Mouse (Mus musculus) CH12.LX (cell line): ENCODE results near the gene Tpk1. TPM values are rescaled to one million over a fixed set of nuclear protein-coding genes. Genes with fewer than 3 reads are reported as not detected.

Source experiments
- DNase-seq: peaks from one replicate; pipeline ENCODE4 v3.0.0-alpha.2; 2013; ENCODE audit errors: extremely low read depth
- H3K27ac ChIP-seq: 2 replicates; pipeline ENCODE4 v1.5.1; 2012; ENCODE audit warnings: low read depth, mild to moderate bottlenecking, control low read depth, moderate library complexity; ENCODE audit not compliant: insufficient read depth
- H3K27me3 ChIP-seq: replicated peaks from 2 replicates; pipeline ENCODE3; 2012; ENCODE audit warnings: inconsistent platforms
- H3K36me3 ChIP-seq, 2 experiments: replicated peaks in 1 of 2; 2 replicates each; pipeline versions ENCODE3 to v1.6.1; 2012; ENCODE audit warnings: inconsistent platforms in 1 of 2, low read length in 1 of 2, mild to moderate bottlenecking in 1 of 2, mixed read lengths in 1 of 2, moderate library complexity in 1 of 2; ENCODE audit not compliant: control insufficient read depth in 1 of 2, insufficient read depth in 1 of 2
- H3K4me1 ChIP-seq, 2 experiments: 2 replicates each; pipeline ENCODE4 v1.6.1; 2012; ENCODE audit warnings: inconsistent platforms in 1 of 2, moderate library complexity in 1 of 2; ENCODE audit not compliant: insufficient read depth in 2 of 2, control insufficient read depth in 1 of 2
- H3K4me2 ChIP-seq: 2 replicates; pipeline ENCODE4 v1.6.1; 2012; ENCODE audit warnings: low read depth, mild to moderate bottlenecking, control low read depth; ENCODE audit not compliant: poor library complexity, insufficient read depth, severe bottlenecking
- H3K4me3 ChIP-seq, 3 experiments: fragments of 150-350 bp in 1 of 3; sonication (generic) in 1 of 3; replicated peaks in 1 of 3; 2 replicates each; pipeline versions ENCODE3 to v1.5.1; 2011 to 2012; ENCODE audit warnings: low read depth in 2 of 3, low read length in 2 of 3, mild to moderate bottlenecking in 2 of 3, moderate library complexity in 2 of 3, control low read depth in 1 of 3, improper control_type of control experiment in 1 of 3, inconsistent platforms in 1 of 3, mixed read lengths in 1 of 3; ENCODE audit not compliant: poor library complexity in 1 of 3
- H3K79me2 ChIP-seq: replicated peaks from 2 replicates; pipeline ENCODE4 v1.6.1; 2012; ENCODE audit warnings: mild to moderate bottlenecking, moderate library complexity; ENCODE audit not compliant: control insufficient read depth, poor library complexity, insufficient read depth, severe bottlenecking; ENCODE audit errors: extremely low read depth
- H3K9ac ChIP-seq: 2 replicates; pipeline ENCODE4 v1.6.1; 2012; ENCODE audit warnings: low read depth, mild to moderate bottlenecking, control low read depth, moderate library complexity; ENCODE audit not compliant: insufficient read depth
- H3K9me3 ChIP-seq: replicated peaks from 2 replicates; pipeline ENCODE3; 2012; ENCODE audit warnings: low read length, inconsistent platforms, mixed read lengths
- CHD1 ChIP-seq: IDR thresholded peaks from 2 replicates; pipeline ENCODE4 v1.6.1; 2012; ENCODE audit warnings: low read depth, low read length, improper control_type of control experiment, inconsistent platforms
- ELF1 ChIP-seq: IDR thresholded peaks from 2 replicates; pipeline ENCODE4 v1.6.1; 2014; ENCODE audit warnings: low read depth, mild to moderate bottlenecking, inconsistent platforms, low read length, improper control_type of control experiment
- GABPA ChIP-seq: IDR thresholded peaks from 2 replicates; pipeline ENCODE4 v1.6.1; 2012; ENCODE audit warnings: low read depth, low read length, improper control_type of control experiment, inconsistent platforms; ENCODE audit not compliant: insufficient replicate concordance
- IRF4 ChIP-seq: IDR thresholded peaks from 2 replicates; pipeline ENCODE4 v1.6.1; 2014; ENCODE audit warnings: low read depth, mild to moderate bottlenecking, inconsistent platforms, low read length, improper control_type of control experiment
- JUN ChIP-seq: IDR thresholded peaks from 2 replicates; pipeline ENCODE4 v1.6.1; 2011; ENCODE audit warnings: low read depth, mild to moderate bottlenecking, low read length, improper control_type of control experiment, moderate library complexity; ENCODE audit not compliant: insufficient read depth
- JUND ChIP-seq: conservative IDR thresholded peaks from 2 replicates; pipeline ENCODE4 v1.6.1; 2011; ENCODE audit warnings: low read depth, low read length, improper control_type of control experiment
- MAFK ChIP-seq: IDR thresholded peaks from 2 replicates; pipeline ENCODE4 v1.6.1; 2011; ENCODE audit warnings: low read length, improper control_type of control experiment; ENCODE audit not compliant: insufficient replicate concordance
- MAX ChIP-seq: IDR thresholded peaks from 2 replicates; pipeline ENCODE4 v1.6.1; 2011; ENCODE audit warnings: low read length, improper control_type of control experiment
- MEF2A ChIP-seq: IDR thresholded peaks from 2 replicates; pipeline ENCODE4 v1.6.1; 2014; ENCODE audit warnings: low read depth, mild to moderate bottlenecking, inconsistent platforms, low read length, improper control_type of control experiment, borderline replicate concordance
- NELFE ChIP-seq: IDR thresholded peaks from 2 replicates; pipeline ENCODE4 v1.6.1; 2011; ENCODE audit warnings: low read depth, low read length, improper control_type of control experiment
- NRF1 ChIP-seq: IDR thresholded peaks from 2 replicates; pipeline ENCODE4 v1.6.1; 2014; ENCODE audit warnings: low read depth, mild to moderate bottlenecking, inconsistent platforms, low read length, improper control_type of control experiment, moderate library complexity
- RAD21 ChIP-seq: IDR thresholded peaks from 2 replicates; pipeline ENCODE4 v1.6.1; 2011; ENCODE audit warnings: low read depth, mild to moderate bottlenecking, low read length, improper control_type of control experiment, moderate library complexity
- RCOR1 ChIP-seq: conservative IDR thresholded peaks from 2 replicates; pipeline ENCODE4 v1.6.1; 2012; ENCODE audit warnings: low read depth, mild to moderate bottlenecking, inconsistent platforms, low read length, improper control_type of control experiment
- SIN3A ChIP-seq: IDR thresholded peaks from 2 replicates; pipeline ENCODE4 v1.6.1; 2012; ENCODE audit warnings: low read length, improper control_type of control experiment, inconsistent platforms
- TBP ChIP-seq: conservative IDR thresholded peaks from 2 replicates; pipeline ENCODE4 v1.6.1; 2011; ENCODE audit warnings: low read depth, low read length, improper control_type of control experiment
- TCF12 ChIP-seq: IDR thresholded peaks from 2 replicates; pipeline ENCODE4 v1.6.1; 2014; ENCODE audit warnings: low read depth, mild to moderate bottlenecking, inconsistent platforms, low read length, improper control_type of control experiment
- USF1 ChIP-seq: IDR thresholded peaks from 2 replicates; pipeline ENCODE4 v1.6.1; 2014; ENCODE audit warnings: low read depth, mild to moderate bottlenecking, inconsistent platforms, low read length, improper control_type of control experiment
- ZKSCAN1 ChIP-seq: IDR thresholded peaks from 2 replicates; pipeline ENCODE4 v1.6.1; 2012; ENCODE audit warnings: low read depth, inconsistent platforms, low read length, improper control_type of control experiment, borderline replicate concordance
- ZMIZ1 ChIP-seq: IDR thresholded peaks from 2 replicates; pipeline ENCODE4 v1.6.1; 2012; ENCODE audit warnings: low read depth, mild to moderate bottlenecking, inconsistent platforms, low read length, improper control_type of control experiment
- dilution Hi-C: fragments of 300-500 bp; cut with MboI; formaldehyde crosslinking; loops from 2 replicates; pipeline ENCODE4 v1.14.3; 2020; ENCODE audit warnings: low sequenced_read_pairs; ENCODE audit not compliant: extremely low pct_unique_long_range_greater_than_20kb, extremely low pct_ligation_motif_present
- in situ Hi-C: fragments of 300-500 bp; cut with MboI; formaldehyde crosslinking; loops from 3 replicates; pipeline ENCODE4 v1.14.3; 2019; ENCODE audit warnings: low sequenced_read_pairs, low pct_ligation_motif_present, low pct_unique_long_range_greater_than_20kb, mixed read lengths
- polyA plus RNA-seq: library from polyadenylated mRNA; unstranded; fragments of >175 nt; gene quantifications from 2 replicates; pipeline ENCODE4 v1.2.1, GENCODE M21; 2012; ENCODE audit warnings: low read depth; ENCODE audit not compliant: insufficient read length
- total RNA-seq, 2 experiments: library from RNA; depleted of rRNA; stranded (reverse); fragments of 300-350 nt in 1 of 2; fragments of >200 nt in 1 of 2; gene quantifications; 2 replicates each; pipeline ENCODE4 v1.2.3; 2012 to 2014

The Tpk1 gene
- total and polyA plus RNA-seq, 3 experiments = 3.9 to 6.3 (median 4.8) TPM

GRCm38 (mm10) chr6:43590841-43591541, 75.1 kb downstream of the Tpk1 start:
- Histone ChIP-seq H3K4me1 (no peaks in the 10 kb centered on the region), H3K36me3 (no peaks in the 10 kb centered on the region), H3K9me3 (no peaks in the 10 kb centered on the region), H3K4me3 (no peak overlapping the region), H3K4me2 (no peak overlapping the region), H3K9ac (no peak overlapping the region), H3K27ac (no peak overlapping the region), H3K79me2 (no peaks in the 10 kb centered on the region), H3K27me3 (no peaks in the 10 kb centered on the region)
- in situ Hi-C loops (no loop called here), dilution Hi-C loops (no loop called here)
- no peak for DNase-seq
- TF ChIP-seq ZKSCAN1 (no peak), MAX (no peak), JUN (no peak), MAFK (no peak), NRF1 (no peak), USF1 (no peak), MEF2A (no peak), GABPA (no peak), RAD21 (no peak), CHD1 (no peak), TCF12 (no peak), TBP (no peak), SIN3A (no peak), JUND (no peak), NELFE (no peak), IRF4 (no peak), RCOR1 (no peak), ELF1 (no peak)

GRCm38 (mm10) chr6:43585274-43585673, 80.8 kb downstream of the Tpk1 start:
- in situ Hi-C loops (no loop called here), dilution Hi-C loops (no loop called here)
- Histone ChIP-seq H3K4me1 (no peaks in the 10 kb centered on the region), H3K9ac (no peak overlapping the region), H3K9me3 (no peaks in the 10 kb centered on the region), H3K36me3 (no peaks in the 10 kb centered on the region), H3K27me3 (no peaks in the 10 kb centered on the region), H3K27ac (no peak overlapping the region), H3K4me2 (no peak overlapping the region), H3K4me3 (no peak overlapping the region), H3K79me2 (no peaks in the 10 kb centered on the region)
- no peak for DNase-seq
- TF ChIP-seq ELF1 (no peak), ZMIZ1 (no peak), ZKSCAN1 (no peak), TBP (no peak), MAFK (no peak), TCF12 (no peak), RAD21 (no peak)
